Mouse (Mus musculus): Measurements from ENCODE around the gene Mtmr2. TPM values are rescaled to one million over a fixed set of nuclear protein-coding genes. Genes with fewer than 3 reads are reported as not detected.
"Not testable (repeated sequence)": the region's sequence is repeated elsewhere in the genome, so short reads cannot be mapped to it uniquely, and the experiment has no call there.

Gene Mtmr2
- 10 to 100 TPM; 44.2 to 46.0 TPM for total RNA-seq (2021)
- long read RNA-seq, experiment 1, transcript Mtmr2-208 (16 exons, 3,088 nt) = minor isoform, 5 of 51 reads
- long read RNA-seq, experiment 1, transcript Mtmr2-201 (15 exons, 3,788 nt) = major isoform, 31 of 51 reads
- long read RNA-seq, experiment 1, partial matches to known transcripts = 2 of 51 reads
- long read RNA-seq, experiment 1, other reads (novel, unspliced or antisense) = 11 of 51 reads
- long read RNA-seq, experiment 2, transcript Mtmr2-201 (15 exons, 3,788 nt) = major isoform, 33 of 55 reads
- long read RNA-seq, experiment 2, transcript Mtmr2-203 (16 exons, 3,106 nt) = minor isoform, 5 of 55 reads
- long read RNA-seq, experiment 2, partial matches to known transcripts = 1 of 55 reads
- long read RNA-seq, experiment 2, other reads (novel, unspliced or antisense) = 13 of 55 reads

GRCm38 (mm10) chr9:13748404-13748797 is at the start of gene Mtmr2:
Gene Mtmr2, plus strand, starts transcription at chr9:13748410.
- no peak for DNase-seq (ENCODE audit: low spot score in 2 of 2)
- intact Hi-C loops (cut with DNase I) = no loop called here

GRCm38 (mm10) chr9:13699061-13699780 is 49.0 kb upstream of the Mtmr2 start:
- DNase-seq (ENCODE audit: low spot score in 2 of 2) = no peak
- intact Hi-C loops (cut with DNase I) = no loop called here

GRCm38 (mm10) chr9:13699781-13700116 is 48.5 kb upstream of the Mtmr2 start:
- DNase-seq (ENCODE audit: low spot score in 2 of 2) = no peak
- intact Hi-C loops (cut with DNase I) = no loop called here

GRCm38 (mm10) chr9:13701773-13702172 is 46.4 kb upstream of the Mtmr2 start:
- intact Hi-C loops (cut with DNase I) = no loop called here
- DNase-seq (ENCODE audit: low spot score in 2 of 2) = no peak

- no peak for DNase-seq (ENCODE audit: low spot score in 2 of 2)
- intact Hi-C loops (cut with DNase I) = no loop called here
These were observed 45.1 kb upstream of the Mtmr2 start for GRCm38 (mm10) chr9:13703100-13703499.

- no peak for DNase-seq (ENCODE audit: low spot score in 2 of 2)
- intact Hi-C loops (cut with DNase I) = no loop called here
These were observed 43.3 kb upstream of the Mtmr2 start for GRCm38 (mm10) chr9:13704917-13705316.

GRCm38 (mm10) chr9:13707066-13707555 is 41.1 kb upstream of the Mtmr2 start:
- intact Hi-C loops (cut with DNase I) = no loop called here
- no peak for DNase-seq (ENCODE audit: low spot score in 2 of 2)

GRCm38 (mm10) chr9:13709436-13709835 is 38.8 kb upstream of the Mtmr2 start:
- no peak for DNase-seq (ENCODE audit: low spot score in 2 of 2)
- intact Hi-C loops (cut with DNase I) = no loop called here

GRCm38 (mm10) chr9:13715891-13716290 is 32.3 kb upstream of the Mtmr2 start:
- intact Hi-C loops (cut with DNase I) = loop anchor here (2.0 kb wide), 1 partner anchor 473 kb away; no protein-coding TSS in a partner anchor
- DNase-seq (ENCODE audit: low spot score in 2 of 2) = not testable (repeated sequence)

- DNase-seq (ENCODE audit: low spot score in 2 of 2) = peak; percentile 88 to 90
- intact Hi-C loops (cut with DNase I) = loop anchor here (2.0 kb wide), 1 partner anchor 474 kb away; no protein-coding TSS in a partner anchor
These were observed 31.7 kb upstream of the Mtmr2 start for GRCm38 (mm10) chr9:13716316-13717099.

- DNase-seq (ENCODE audit: low spot score in 2 of 2) = peak; percentile 95 to 97
- intact Hi-C loops (cut with DNase I) = no loop called here
These were observed 826 bp downstream of the Mtmr2 start for GRCm38 (mm10) chr9:13748798-13749674.

- intact Hi-C loops (cut with DNase I) = no loop called here
- DNase-seq (ENCODE audit: low spot score in 2 of 2) = no peak
These were observed 1.4 kb downstream of the Mtmr2 start for GRCm38 (mm10) chr9:13749675-13749998.

- intact Hi-C loops (cut with DNase I) = no loop called here
- no peak for DNase-seq (ENCODE audit: low spot score in 2 of 2)
These were observed 4.3 kb downstream of the Mtmr2 start for GRCm38 (mm10) chr9:13752543-13752942.

GRCm38 (mm10) chr9:13760430-13760829 is 12.2 kb downstream of the Mtmr2 start:
- no peak for DNase-seq (ENCODE audit: low spot score in 2 of 2)

GRCm38 (mm10) chr9:13765624-13766023 is 17.4 kb downstream of the Mtmr2 start:
- DNase-seq (ENCODE audit: low spot score in 2 of 2) = no peak
- intact Hi-C loops (cut with DNase I) = no loop called here

More at GRCm38 (mm10) chr9:13760430-13760829, 12.2 kb downstream of the Mtmr2 start:
- intact Hi-C loops (cut with DNase I) = no loop called here

- no peak for DNase-seq (ENCODE audit: low spot score in 2 of 2)
- intact Hi-C loops (cut with DNase I) = no loop called here
These were observed 18.4 kb downstream of the Mtmr2 start for GRCm38 (mm10) chr9:13766570-13766969.

GRCm38 (mm10) chr9:13774732-13775131 is 26.5 kb downstream of the Mtmr2 start:
- DNase-seq (ENCODE audit: low spot score in 2 of 2) = no peak
- intact Hi-C loops (cut with DNase I) = no loop called here

- intact Hi-C loops (cut with DNase I) = no loop called here
- DNase-seq (ENCODE audit: low spot score in 2 of 2) = no peak
These were observed 33.8 kb downstream of the Mtmr2 start for GRCm38 (mm10) chr9:13781985-13782384.

- DNase-seq (ENCODE audit: low spot score in 2 of 2); intact Hi-C loops (cut with DNase I): not testable (repeated sequence)
These were observed 42.7 kb downstream of the Mtmr2 start for GRCm38 (mm10) chr9:13790864-13791263.
